Mouse (Mus musculus) liver, embryonic 14.5 days (tissue): ENCODE data around the gene Tnfrsf1b.

ENCODE experiments used
- CTCF ChIP-seq: IDR thresholded peaks from 2 replicates; pipeline ENCODE4 v1.5.1; 2016; ENCODE audit warnings: antibody characterized with exemption, low read depth, control low read depth
- EP300 ChIP-seq: IDR thresholded peaks from 2 replicates; pipeline ENCODE4 v1.6.1; 2016; ENCODE audit warnings: antibody characterized with exemption, low read depth

DNA sequence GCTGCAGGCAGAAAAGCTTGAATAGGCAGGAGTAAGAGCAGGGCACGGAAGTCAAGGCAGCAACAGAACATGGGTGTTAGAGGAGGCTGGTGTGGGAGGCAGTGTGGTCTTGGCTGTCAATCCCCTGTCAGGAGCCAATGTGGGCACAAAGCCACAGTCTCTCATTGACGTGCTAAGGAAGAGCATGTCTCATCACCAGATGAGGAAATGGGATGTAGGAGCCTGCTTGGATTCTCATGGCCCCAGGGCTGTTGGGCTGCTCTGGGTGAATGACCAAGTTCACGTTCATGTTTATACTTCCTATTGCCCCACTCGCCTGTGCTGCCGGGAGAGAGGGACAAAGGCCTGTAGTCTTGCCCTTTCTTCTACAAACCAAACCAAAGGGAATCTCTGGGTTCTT lies 28.8 kb downstream of the Tnfrsf1b start:
- TF ChIP-seq CTCF, result no peak
- no peak for TF ChIP-seq EP300
